Mouse (Mus musculus) layer of hippocampus, postnatal 10 days (tissue): Measurements from ENCODE around the gene Zbtb42. TPM values are rescaled to one million over a fixed set of nuclear protein-coding genes. Genes with fewer than 3 reads are reported as not detected.
A peak's percentile ranks its signal among the peaks of the same experiment; 100 is the strongest.

Experiments used
- DNase-seq, 2 experiments: peaks; one replicate each; pipeline ENCODE4 v3.0.0; 2021; ENCODE audit warnings: low spot score in 2 of 2
- microRNA-seq, 2 experiments: library from miRNA; unstranded; fragments of <30 nt; microRNA quantifications; one replicate each; pipeline ENCODE4 v1.2.0; 2021
- total RNA-seq, 2 experiments: library from RNA; stranded (reverse); gene quantifications; 2 replicates each; pipeline ENCODE4 v1.2.3; 2021

The Zbtb42 gene
- total RNA-seq, 2 experiments from 2014 or later: 0.33 to 0.80 TPM

DNA sequence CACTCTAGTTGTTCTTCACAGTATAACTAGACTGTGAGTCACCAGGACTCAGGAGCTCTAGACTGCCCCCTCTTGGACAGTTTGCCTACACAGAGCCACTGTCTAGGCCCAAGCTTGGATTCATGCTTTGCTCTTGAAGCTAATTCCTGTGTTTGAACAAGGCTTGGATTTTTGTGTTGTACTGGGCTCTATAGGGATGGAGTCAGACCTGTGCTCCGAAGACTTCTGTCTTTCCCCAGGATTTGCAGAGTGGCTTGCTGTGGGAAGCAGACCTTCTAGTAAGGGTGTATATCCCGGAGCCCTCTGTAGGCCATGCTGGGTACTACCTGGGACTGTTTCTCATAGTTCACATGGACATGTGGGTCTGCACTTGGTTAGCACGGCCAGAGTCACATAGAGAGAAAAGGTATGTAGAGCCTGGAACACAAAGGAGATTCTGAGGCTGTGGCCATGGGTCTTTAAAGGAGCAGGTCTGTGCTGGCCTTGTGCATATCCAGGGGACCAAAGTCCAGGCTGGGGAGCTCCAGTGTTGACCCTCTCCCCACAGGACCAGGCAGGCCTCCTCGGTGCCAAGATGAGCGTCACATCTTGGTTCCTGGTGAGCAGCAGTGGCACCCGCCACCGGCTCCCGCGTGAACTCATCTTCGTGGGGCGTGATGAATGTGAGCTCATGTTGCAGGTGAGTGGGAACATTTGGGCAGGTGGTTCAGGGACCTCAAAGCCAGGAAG lies 45.6 kb downstream of the Zbtb42 start:
- DNase-seq: peak; percentile 76 to 80

- DNase-seq: no peak
Measured at GRCm38 (mm10) chr12:112727801-112728200, 49.2 kb downstream of the Zbtb42 start.

- DNase-seq: no peak
Measured at GRCm38 (mm10) chr12:112730808-112731207, 52.2 kb downstream of the Zbtb42 start.

Small RNA genes within 50 kb of the gene (microRNA-seq; reads per million reads assigned to microRNA genes)
- gene Mir6939: 1.3 to 2.5 reads per million in 2 experiments

Other genes with a start within 250 kb of the Zbtb42 start
- 1 to 10 TPM in 1 of 2 experiments, under 1 TPM in 1; 0.96 to 1.3 TPM for gene A530016L24Rik, start 189.4 kb upstream of the Zbtb42 start, total RNA-seq
- 100 to 1,000 TPM; 108 to 118 TPM for gene Tmem179, start 162.1 kb upstream of the Zbtb42 start, total RNA-seq
- 10 to 100 TPM; 80.9 to 91.4 TPM for gene Inf2, start 90.0 kb upstream of the Zbtb42 start, total RNA-seq
- 1 to 10 TPM; 2.1 to 2.4 TPM for gene Adssl1, start 58.8 kb upstream of the Zbtb42 start, total RNA-seq
- gene Siva1, start 34.1 kb upstream of the Zbtb42 start, total RNA-seq: 10 to 100 TPM; 17.0 to 19.5 TPM
- 100 to 1,000 TPM; 182 to 185 TPM for gene Akt1, start 3.9 kb upstream of the Zbtb42 start, total RNA-seq
- 100 to 1,000 TPM; 180 to 199 TPM for gene Cep170b, start 41.6 kb downstream of the Zbtb42 start, total RNA-seq
- 10 to 100 TPM in 1 of 2 experiments, 1 to 10 TPM in 1; 9.2 to 11.7 TPM for gene Pld4, start 81.8 kb downstream of the Zbtb42 start, total RNA-seq
- 10 to 100 TPM; 11.8 to 17.1 TPM for gene Ahnak2, start 123.8 kb downstream of the Zbtb42 start, total RNA-seq
- 10 to 100 TPM; 12.3 to 15.5 TPM for gene Clba1, start 130.1 kb downstream of the Zbtb42 start, total RNA-seq
- gene Cdca4, start 150.6 kb downstream of the Zbtb42 start, total RNA-seq: 10 to 100 TPM in 1 of 2 experiments, 1 to 10 TPM in 1; 8.8 to 13.0 TPM
- gene Gpr132, start 189.4 kb downstream of the Zbtb42 start, total RNA-seq: not detected